Mouse (Mus musculus): ENCODE measurements around the gene Snrnp200. TPM values are rescaled to one million over a fixed set of nuclear protein-coding genes. Genes with fewer than 3 reads are reported as not detected.
"Not testable (repeated sequence)": the region's sequence is repeated elsewhere in the genome, so short reads cannot be mapped to it uniquely, and the experiment has no call there.

The Snrnp200 gene
- polyA plus RNA-seq, 1 experiment from 2014 or later, result 54.6 TPM

DNA sequence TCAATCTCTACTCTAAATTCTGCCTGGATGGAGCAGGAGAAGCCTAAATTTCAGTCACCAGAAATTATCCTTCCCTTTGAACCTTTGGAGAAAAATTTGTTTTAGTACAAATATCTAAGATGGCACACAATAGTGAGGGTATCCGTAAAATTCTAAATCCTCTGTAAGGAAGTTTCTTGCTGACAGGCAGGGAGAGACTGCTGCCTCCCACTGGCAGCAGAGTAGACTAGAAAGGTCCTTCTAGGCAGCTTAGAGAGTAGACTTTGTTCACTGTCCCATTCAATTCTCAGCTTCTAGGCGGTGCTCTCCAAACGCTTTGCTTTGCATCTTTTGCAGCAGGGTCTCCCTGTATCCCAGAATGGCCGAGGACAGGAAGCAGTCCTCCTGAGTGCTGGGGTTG lies 59.7 kb downstream of the Snrnp200 start:
- Histone ChIP-seq H3K4me1 (ENCODE audit: control insufficient read depth, insufficient read depth, low read length) (peaks cover 4% of the 10 kb centered on the region; the same call in 1 of the 2 replicates), H3K4me2 (ENCODE audit: low read depth, low read length) (no peak overlapping the region), H3K9me3 (ENCODE audit: control insufficient read depth, low read length) (no peaks in the 10 kb centered on the region), H3K27ac (replicated peaks; ENCODE audit: low read depth, low read length) (no peak overlapping the region), H3K27me3 (replicated peaks; ENCODE audit: control insufficient read depth, insufficient read depth, low read length) (no peaks in the 10 kb centered on the region), H3K36me3 (ENCODE audit: control insufficient read depth, insufficient read depth, low read length) (0 out of 2 replicates have a peak, but pooled peaks cover 4% of the 10 kb centered on the region), H3K9ac (ENCODE audit: low read depth, low read length) (no peak overlapping the region), H3K4me3 (ENCODE audit: low read depth, low read length) (no peak overlapping the region)
- DNase-seq (ENCODE audit: low spot score) (no peak), ATAC-seq (ENCODE audit: low read depth) (no peak)
- WGBS, result 35% methylated on average over 4 of the region's 4 CpGs

DNA sequence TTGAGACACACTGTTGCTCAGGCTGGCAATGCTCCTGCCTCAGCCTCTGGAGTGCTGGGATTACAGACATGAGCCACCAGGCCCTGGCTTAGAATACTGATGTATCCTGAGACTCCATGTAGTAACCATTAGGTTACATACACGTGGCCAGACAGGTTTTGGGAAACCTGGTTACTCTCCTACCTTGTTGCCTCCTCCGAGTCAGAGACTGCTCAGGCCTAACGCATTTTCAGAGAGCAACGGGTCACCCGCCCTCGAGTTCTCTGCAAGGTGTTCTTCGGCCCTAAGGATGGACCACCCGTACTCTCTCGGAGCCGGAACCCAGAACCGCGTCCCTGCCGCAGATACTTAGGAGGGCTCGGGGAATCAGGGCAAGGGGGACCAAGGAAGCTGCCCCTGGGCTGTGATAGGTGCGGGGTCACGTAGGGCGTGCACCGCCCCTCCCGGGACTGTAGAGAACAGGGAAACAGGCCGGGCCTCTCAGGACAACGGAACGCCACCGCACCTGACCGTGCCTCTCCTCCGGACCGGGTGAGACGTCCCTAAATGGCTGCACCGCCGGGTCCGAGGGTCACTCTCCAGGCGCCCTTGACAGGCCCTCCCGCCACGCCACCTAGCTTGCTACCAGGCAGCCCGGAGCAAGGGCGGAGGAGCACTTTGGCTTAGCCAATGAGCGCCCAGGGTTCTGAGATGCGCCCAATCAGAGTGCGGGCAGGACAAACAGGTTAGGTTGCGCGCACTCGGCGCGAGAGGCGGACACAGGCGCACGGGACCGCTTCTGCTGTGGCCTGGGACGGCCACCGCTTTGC lies 61.5 kb downstream of the Snrnp200 start, which contains the start of gene Stard7:
Stard7 (plus strand) TSS at position 728 of the 809 bp plus-strand sequence.
- Histone ChIP-seq H3K27ac (replicated peaks; ENCODE audit: low read depth, low read length) (peak within 1 kb of the TSS; percentile 88), H3K4me3 (ENCODE audit: low read depth, low read length) (peak within 1 kb of the TSS; percentile 78), H3K4me1 (ENCODE audit: control insufficient read depth, insufficient read depth, low read length) (peaks cover 4% of the 10 kb centered on the region; the same call in 1 of the 2 replicates), H3K36me3 (ENCODE audit: control insufficient read depth, insufficient read depth, low read length) (0 out of 2 replicates have a peak, but pooled peaks cover 5% of the 10 kb centered on the region), H3K4me2 (ENCODE audit: low read depth, low read length) (peak within 1 kb of the TSS; percentile 81), H3K9ac (ENCODE audit: low read depth, low read length) (peak within 1 kb of the TSS; percentile 81), H3K9me3 (ENCODE audit: control insufficient read depth, low read length) (no peaks in the 10 kb centered on the region), H3K27me3 (replicated peaks; ENCODE audit: control insufficient read depth, insufficient read depth, low read length) (no peaks in the 10 kb centered on the region)
- ATAC-seq (ENCODE audit: low read depth) (peak; percentile 99), DNase-seq (ENCODE audit: low spot score) (peak; percentile 99)
- WGBS, result 2% methylated on average over 34 of the region's 49 CpGs

DNA sequence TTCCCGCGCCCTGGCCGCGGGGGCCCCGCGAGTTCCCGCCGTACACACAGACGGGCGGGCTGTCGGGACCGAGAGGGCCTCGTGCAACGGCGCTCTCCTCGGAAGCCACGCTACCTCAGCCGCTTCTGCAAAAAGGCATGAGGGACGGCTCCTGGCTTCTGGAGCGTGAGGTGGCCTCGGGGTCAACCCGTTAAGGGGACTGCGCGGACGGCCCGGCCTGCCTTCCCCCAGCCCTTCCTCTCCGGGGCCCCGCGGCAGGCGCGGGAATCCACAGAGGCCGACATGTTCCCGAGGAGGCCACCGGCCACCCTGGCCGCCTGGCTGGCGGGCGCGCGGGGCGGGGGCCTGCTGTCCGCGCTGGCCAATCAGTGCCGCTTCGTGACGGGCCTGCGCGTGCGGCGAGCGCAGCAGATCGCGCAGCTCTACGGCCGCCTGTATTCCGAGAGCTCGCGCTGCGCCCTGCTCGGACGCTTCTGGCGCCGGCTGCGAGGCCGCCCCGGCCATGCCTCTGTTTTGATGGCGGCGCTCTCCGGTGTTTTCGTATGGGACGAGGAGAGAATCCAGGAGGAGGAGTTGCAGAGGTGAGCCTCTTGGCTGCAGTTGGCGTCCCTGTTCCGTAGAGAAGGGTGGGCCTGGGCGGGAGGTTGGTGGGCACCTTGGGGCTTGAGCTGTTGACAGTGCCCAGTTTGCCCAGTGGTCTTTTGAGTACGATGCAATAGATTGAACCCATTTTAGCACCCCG lies 62.3 kb downstream of the Snrnp200 start:
- H3K4me1 ChIP-seq (ENCODE audit: control insufficient read depth, insufficient read depth, low read length), result peaks cover 4% of the 10 kb centered on the region; the same call in 1 of the 2 replicates
- ATAC-seq (ENCODE audit: low read depth) (peak; percentile 96), DNase-seq (ENCODE audit: low spot score) (peak; percentile 92)
- H3K27me3 ChIP-seq (replicated peaks; ENCODE audit: control insufficient read depth, insufficient read depth, low read length), result no peaks in the 10 kb centered on the region
- H3K9ac ChIP-seq (ENCODE audit: low read depth, low read length), result peak overlapping the region; percentile 81
- no peaks in the 10 kb centered on the region for H3K9me3 ChIP-seq (ENCODE audit: control insufficient read depth, low read length)
- H3K4me2 ChIP-seq (ENCODE audit: low read depth, low read length), result peak overlapping the region; percentile 81
- H3K27ac ChIP-seq (replicated peaks; ENCODE audit: low read depth, low read length), result peak overlapping the region; percentile 88
- WGBS, result under 1% methylated on average over 46 of the region's 75 CpGs
- H3K4me3 ChIP-seq (ENCODE audit: low read depth, low read length), result peak overlapping the region; percentile 78
- 0 out of 2 replicates have a peak, but pooled peaks cover 5% of the 10 kb centered on the region for H3K36me3 ChIP-seq (ENCODE audit: control insufficient read depth, insufficient read depth, low read length)

- 11% methylated on average over 8 of the region's 8 CpGs for WGBS
- peak; percentile 47 for DNase-seq (ENCODE audit: low spot score)
- H3K4me1 ChIP-seq (ENCODE audit: control insufficient read depth, insufficient read depth, low read length), result peaks cover 4% of the 10 kb centered on the region; the same call in 1 of the 2 replicates
Measured at GRCm38 (mm10) chr2:127271042-127271515, 62.9 kb downstream of the Snrnp200 start.

GRCm38 (mm10) chr2:127272049-127272448 lies 63.9 kb downstream of the Snrnp200 start:
- not testable (repeated sequence) for DNase-seq (ENCODE audit: low spot score); ATAC-seq (ENCODE audit: low read depth); H3K4me2 ChIP-seq (ENCODE audit: low read depth, low read length); H3K27me3 ChIP-seq (replicated peaks; ENCODE audit: control insufficient read depth, insufficient read depth, low read length); H3K9ac ChIP-seq (ENCODE audit: low read depth, low read length); H3K9me3 ChIP-seq (ENCODE audit: control insufficient read depth, low read length); H3K36me3 ChIP-seq (ENCODE audit: control insufficient read depth, insufficient read depth, low read length); H3K27ac ChIP-seq (replicated peaks; ENCODE audit: low read depth, low read length); H3K4me1 ChIP-seq (ENCODE audit: control insufficient read depth, insufficient read depth, low read length)
- peak overlapping the region; percentile 78; the same call in 1 of the 2 replicates for H3K4me3 ChIP-seq (ENCODE audit: low read depth, low read length)
- 91% methylated on average over 4 of the region's 4 CpGs for WGBS

More at GRCm38 (mm10) chr2:127271042-127271515, 62.9 kb downstream of the Snrnp200 start:
- no peaks in the 10 kb centered on the region for H3K9me3 ChIP-seq (ENCODE audit: control insufficient read depth, low read length)
- no peaks in the 10 kb centered on the region for H3K27me3 ChIP-seq (replicated peaks; ENCODE audit: control insufficient read depth, insufficient read depth, low read length)
- 0 out of 2 replicates have a peak, but pooled peaks cover 5% of the 10 kb centered on the region for H3K36me3 ChIP-seq (ENCODE audit: control insufficient read depth, insufficient read depth, low read length)
- ATAC-seq (ENCODE audit: low read depth), result no peak
- H3K9ac ChIP-seq (ENCODE audit: low read depth, low read length), result peak overlapping the region; percentile 81
- H3K27ac ChIP-seq (replicated peaks; ENCODE audit: low read depth, low read length), result peak overlapping the region; percentile 88
- peak overlapping the region; percentile 81 for H3K4me2 ChIP-seq (ENCODE audit: low read depth, low read length)
- H3K4me3 ChIP-seq (ENCODE audit: low read depth, low read length), result peak overlapping the region; percentile 78

DNA sequence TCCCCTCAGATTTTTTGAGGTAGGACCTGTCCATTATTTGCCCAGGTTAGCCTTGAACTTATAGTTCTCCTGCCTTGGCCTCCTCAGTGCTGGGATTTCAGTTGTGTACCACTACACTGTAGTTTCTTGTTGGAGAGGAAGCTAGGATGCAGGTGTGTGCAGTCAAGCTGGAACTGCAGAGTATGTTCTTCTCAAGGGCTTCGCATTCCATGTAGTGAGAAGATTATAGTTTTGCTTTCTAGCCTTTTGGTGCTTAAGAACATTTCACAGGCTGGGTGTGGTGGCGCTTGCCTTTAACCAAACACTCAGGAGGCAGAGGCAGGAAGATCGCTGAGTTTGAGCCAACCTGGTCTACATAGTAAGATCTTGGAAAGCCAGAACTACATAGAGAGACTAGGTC lies 64.6 kb downstream of the Snrnp200 start:
- no peaks in the 10 kb centered on the region for H3K9me3 ChIP-seq (ENCODE audit: control insufficient read depth, low read length)
- 92% methylated on average over 3 of the region's 3 CpGs for WGBS
- no peak overlapping the region for H3K4me2 ChIP-seq (ENCODE audit: low read depth, low read length)
- ATAC-seq (ENCODE audit: low read depth) (no peak), DNase-seq (ENCODE audit: low spot score) (no peak)
- H3K36me3 ChIP-seq (ENCODE audit: control insufficient read depth, insufficient read depth, low read length), result 0 out of 2 replicates have a peak, but pooled peaks cover 5% of the 10 kb centered on the region
- H3K4me3 ChIP-seq (ENCODE audit: low read depth, low read length), result no peak overlapping the region
- peaks cover 4% of the 10 kb centered on the region; the same call in 1 of the 2 replicates for H3K4me1 ChIP-seq (ENCODE audit: control insufficient read depth, insufficient read depth, low read length)
- no peak overlapping the region for H3K9ac ChIP-seq (ENCODE audit: low read depth, low read length)
- no peak overlapping the region for H3K27ac ChIP-seq (replicated peaks; ENCODE audit: low read depth, low read length)
- H3K27me3 ChIP-seq (replicated peaks; ENCODE audit: control insufficient read depth, insufficient read depth, low read length), result no peaks in the 10 kb centered on the region

- Histone ChIP-seq H3K4me2 (ENCODE audit: low read depth, low read length) (no peak overlapping the region), H3K9ac (ENCODE audit: low read depth, low read length) (no peak overlapping the region), H3K27me3 (replicated peaks; ENCODE audit: control insufficient read depth, insufficient read depth, low read length) (no peaks in the 10 kb centered on the region), H3K4me1 (ENCODE audit: control insufficient read depth, insufficient read depth, low read length) (peaks cover 4% of the 10 kb centered on the region; the same call in 1 of the 2 replicates), H3K36me3 (ENCODE audit: control insufficient read depth, insufficient read depth, low read length) (0 out of 2 replicates have a peak, but pooled peaks cover 5% of the 10 kb centered on the region), H3K27ac (replicated peaks; ENCODE audit: low read depth, low read length) (no peak overlapping the region), H3K9me3 (ENCODE audit: control insufficient read depth, low read length) (no peaks in the 10 kb centered on the region), H3K4me3 (ENCODE audit: low read depth, low read length) (no peak overlapping the region)
- DNase-seq (ENCODE audit: low spot score) (no peak), ATAC-seq (ENCODE audit: low read depth) (no peak)
- 71% methylated on average over 2 of the region's 2 CpGs for WGBS
Measured at GRCm38 (mm10) chr2:127274590-127274989, 66.4 kb downstream of the Snrnp200 start.
